Mouse (Mus musculus) ES-E14 (cell line): Measurements from ENCODE around the gene Slc35b1.

Source experiments
- CHD2 ChIP-seq: IDR thresholded peaks from 2 replicates; pipeline ENCODE4 v1.6.1; 2014; ENCODE audit warnings: mild to moderate bottlenecking, low read depth, low read length, inconsistent platforms
- HCFC1 ChIP-seq: IDR thresholded peaks from 2 replicates; pipeline ENCODE4 v1.6.1; 2012; ENCODE audit warnings: low read length, inconsistent platforms, borderline replicate concordance; ENCODE audit not compliant: insufficient read depth
- MAFK ChIP-seq: IDR thresholded peaks from 2 replicates; pipeline ENCODE4 v1.6.1; 2014; ENCODE audit warnings: mild to moderate bottlenecking, low read depth, low read length, inconsistent platforms; ENCODE audit not compliant: insufficient read depth
- ZC3H11A ChIP-seq: IDR thresholded peaks from 2 replicates; pipeline ENCODE4 v1.6.1; 2012; ENCODE audit warnings: low read depth, mild to moderate bottlenecking, inconsistent platforms, low read length, borderline replicate concordance
- ZNF384 ChIP-seq: IDR thresholded peaks from 2 replicates; pipeline ENCODE4 v1.6.1; 2012; ENCODE audit warnings: low read depth, low read length, inconsistent platforms

GRCm38 (mm10) chr11:95384004-95384318 is 531 bp upstream of the Slc35b1 start:
- no peak for TF ChIP-seq ZNF384
- no peak for TF ChIP-seq CHD2
- TF ChIP-seq ZC3H11A = no peak
- TF ChIP-seq HCFC1 = no peak
- TF ChIP-seq MAFK = no peak
